Mouse (Mus musculus): ENCODE measurements around the gene Adh7. TPM values are rescaled to one million over a fixed set of nuclear protein-coding genes. Genes with fewer than 3 reads are reported as not detected.

Adh7 gene
- polyA plus RNA-seq, 1 experiment from 2014 or later, result 0.53 TPM

GRCm38 (mm10) chr3:138221116-138221515 is 3.6 kb downstream of the Adh7 start:
- no peak overlapping the region for H3K4me2 ChIP-seq (ENCODE audit: low read length)
- no peaks in the 10 kb centered on the region for H3K36me3 ChIP-seq (ENCODE audit: control insufficient read depth, insufficient read depth)
- 85% methylated on average over 11 of the region's 11 CpGs for WGBS
- no peak overlapping the region for H3K27ac ChIP-seq (ENCODE audit: low read length)
- no peak overlapping the region for H3K9ac ChIP-seq (replicated peaks; ENCODE audit: low read depth, low read length)
- H3K27me3 ChIP-seq (replicated peaks; ENCODE audit: control insufficient read depth, insufficient read depth, low read length), result no peaks in the 10 kb centered on the region
- no peaks in the 10 kb centered on the region for H3K4me1 ChIP-seq (replicated peaks; ENCODE audit: control insufficient read depth, insufficient read depth, low read length)
- no peaks in the 10 kb centered on the region for H3K9me3 ChIP-seq (ENCODE audit: control insufficient read depth, low read length)
- no peak overlapping the region for H3K4me3 ChIP-seq (replicated peaks; ENCODE audit: low read length)
- no peak for ATAC-seq

- Histone ChIP-seq H3K27me3 (replicated peaks; ENCODE audit: control insufficient read depth, insufficient read depth, low read length) (no peaks in the 10 kb centered on the region), H3K4me3 (replicated peaks; ENCODE audit: low read length) (no peak overlapping the region), H3K9ac (replicated peaks; ENCODE audit: low read depth, low read length) (no peak overlapping the region), H3K36me3 (ENCODE audit: control insufficient read depth, insufficient read depth) (no peaks in the 10 kb centered on the region), H3K4me2 (ENCODE audit: low read length) (no peak overlapping the region), H3K9me3 (ENCODE audit: control insufficient read depth, low read length) (no peaks in the 10 kb centered on the region), H3K4me1 (replicated peaks; ENCODE audit: control insufficient read depth, insufficient read depth, low read length) (no peaks in the 10 kb centered on the region), H3K27ac (ENCODE audit: low read length) (no peak overlapping the region)
- WGBS, result 74% methylated on average over 4 of the region's 4 CpGs
- ATAC-seq, result no peak
Measured at GRCm38 (mm10) chr3:138222511-138222910, 5.0 kb downstream of the Adh7 start.

- no peaks in the 10 kb centered on the region for H3K9me3 ChIP-seq (ENCODE audit: control insufficient read depth, low read length)
- no peaks in the 10 kb centered on the region for H3K4me1 ChIP-seq (replicated peaks; ENCODE audit: control insufficient read depth, insufficient read depth, low read length)
- ATAC-seq, result peak; percentile 54; the same call in 1 of the 2 replicates
- 60% methylated on average over 5 of the region's 5 CpGs for WGBS
- H3K4me3 ChIP-seq (replicated peaks; ENCODE audit: low read length), result no peak overlapping the region
- H3K4me2 ChIP-seq (ENCODE audit: low read length), result no peak overlapping the region
- no peaks in the 10 kb centered on the region for H3K36me3 ChIP-seq (ENCODE audit: control insufficient read depth, insufficient read depth)
- H3K27ac ChIP-seq (ENCODE audit: low read length), result no peak overlapping the region
- no peak overlapping the region for H3K9ac ChIP-seq (replicated peaks; ENCODE audit: low read depth, low read length)
- H3K27me3 ChIP-seq (replicated peaks; ENCODE audit: control insufficient read depth, insufficient read depth, low read length), result no peaks in the 10 kb centered on the region
Measured at GRCm38 (mm10) chr3:138222952-138223351, 5.4 kb downstream of the Adh7 start.

GRCm38 (mm10) chr3:138224363-138224954 is 6.9 kb downstream of the Adh7 start:
- Histone ChIP-seq H3K9me3 (ENCODE audit: control insufficient read depth, low read length) (no peaks in the 10 kb centered on the region), H3K4me3 (replicated peaks; ENCODE audit: low read length) (no peak overlapping the region), H3K9ac (replicated peaks; ENCODE audit: low read depth, low read length) (no peak overlapping the region), H3K4me1 (replicated peaks; ENCODE audit: control insufficient read depth, insufficient read depth, low read length) (no peaks in the 10 kb centered on the region), H3K27ac (ENCODE audit: low read length) (no peak overlapping the region), H3K27me3 (replicated peaks; ENCODE audit: control insufficient read depth, insufficient read depth, low read length) (no peaks in the 10 kb centered on the region), H3K36me3 (ENCODE audit: control insufficient read depth, insufficient read depth) (no peaks in the 10 kb centered on the region), H3K4me2 (ENCODE audit: low read length) (no peak overlapping the region)
- no peak for ATAC-seq
- WGBS, result 85% methylated on average over 13 of the region's 13 CpGs

- H3K36me3 ChIP-seq (ENCODE audit: control insufficient read depth, insufficient read depth), result no peaks in the 10 kb centered on the region
- no peak for ATAC-seq
- no peak overlapping the region for H3K27ac ChIP-seq (ENCODE audit: low read length)
- H3K27me3 ChIP-seq (replicated peaks; ENCODE audit: control insufficient read depth, insufficient read depth, low read length), result no peaks in the 10 kb centered on the region
- no peak overlapping the region for H3K4me3 ChIP-seq (replicated peaks; ENCODE audit: low read length)
- no peaks in the 10 kb centered on the region for H3K4me1 ChIP-seq (replicated peaks; ENCODE audit: control insufficient read depth, insufficient read depth, low read length)
- no peaks in the 10 kb centered on the region for H3K9me3 ChIP-seq (ENCODE audit: control insufficient read depth, low read length)
- WGBS, result 74% methylated on average over 6 of the region's 7 CpGs
- H3K4me2 ChIP-seq (ENCODE audit: low read length), result no peak overlapping the region
- no peak overlapping the region for H3K9ac ChIP-seq (replicated peaks; ENCODE audit: low read depth, low read length)
Measured at GRCm38 (mm10) chr3:138225331-138225730, 7.8 kb downstream of the Adh7 start.

DNA sequence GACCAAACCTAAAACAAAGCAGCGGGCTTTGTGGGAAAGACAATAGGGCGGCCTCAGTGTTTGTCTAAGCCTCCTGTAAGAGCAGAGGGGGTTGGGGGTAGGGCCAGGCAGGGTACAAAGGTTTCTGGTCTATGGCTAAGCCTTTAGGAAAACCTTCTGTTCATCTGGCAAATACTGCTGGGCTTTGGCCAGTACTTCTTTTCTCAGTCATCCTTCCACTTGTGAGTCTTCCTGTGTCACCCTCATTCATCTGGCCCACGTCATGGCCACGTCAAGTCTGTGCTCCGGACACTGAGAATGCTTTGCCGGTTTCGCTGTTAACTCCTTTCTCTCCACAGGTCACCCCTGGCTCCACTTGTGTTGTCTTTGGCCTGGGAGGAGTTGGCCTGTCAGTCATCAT is 8.3 kb downstream of the Adh7 start:
- H3K9ac ChIP-seq (replicated peaks; ENCODE audit: low read depth, low read length), result no peak overlapping the region
- no peaks in the 10 kb centered on the region for H3K9me3 ChIP-seq (ENCODE audit: control insufficient read depth, low read length)
- H3K27ac ChIP-seq (ENCODE audit: low read length), result no peak overlapping the region
- no peaks in the 10 kb centered on the region for H3K4me1 ChIP-seq (replicated peaks; ENCODE audit: control insufficient read depth, insufficient read depth, low read length)
- WGBS, result 47% methylated on average over 7 of the region's 7 CpGs
- no peaks in the 10 kb centered on the region for H3K27me3 ChIP-seq (replicated peaks; ENCODE audit: control insufficient read depth, insufficient read depth, low read length)
- H3K4me2 ChIP-seq (ENCODE audit: low read length), result no peak overlapping the region
- H3K4me3 ChIP-seq (replicated peaks; ENCODE audit: low read length), result no peak overlapping the region
- no peaks in the 10 kb centered on the region for H3K36me3 ChIP-seq (ENCODE audit: control insufficient read depth, insufficient read depth)
- no peak for ATAC-seq

GRCm38 (mm10) chr3:138226476-138226875 is 8.9 kb downstream of the Adh7 start:
- Histone ChIP-seq H3K4me1 (replicated peaks; ENCODE audit: control insufficient read depth, insufficient read depth, low read length) (no peaks in the 10 kb centered on the region), H3K36me3 (ENCODE audit: control insufficient read depth, insufficient read depth) (no peaks in the 10 kb centered on the region), H3K9ac (replicated peaks; ENCODE audit: low read depth, low read length) (no peak overlapping the region), H3K4me3 (replicated peaks; ENCODE audit: low read length) (no peak overlapping the region), H3K4me2 (ENCODE audit: low read length) (no peak overlapping the region), H3K9me3 (ENCODE audit: control insufficient read depth, low read length) (no peaks in the 10 kb centered on the region), H3K27ac (ENCODE audit: low read length) (no peak overlapping the region), H3K27me3 (replicated peaks; ENCODE audit: control insufficient read depth, insufficient read depth, low read length) (no peaks in the 10 kb centered on the region)
- WGBS, result 97% methylated on average over 6 of the region's 6 CpGs
- no peak for ATAC-seq

GRCm38 (mm10) chr3:138227082-138227481 is 9.5 kb downstream of the Adh7 start:
- Histone ChIP-seq H3K36me3 (ENCODE audit: control insufficient read depth, insufficient read depth) (no peaks in the 10 kb centered on the region), H3K4me1 (replicated peaks; ENCODE audit: control insufficient read depth, insufficient read depth, low read length) (no peaks in the 10 kb centered on the region), H3K9me3 (ENCODE audit: control insufficient read depth, low read length) (no peaks in the 10 kb centered on the region), H3K4me3 (replicated peaks; ENCODE audit: low read length) (no peak overlapping the region), H3K27ac (ENCODE audit: low read length) (no peak overlapping the region), H3K4me2 (ENCODE audit: low read length) (no peak overlapping the region), H3K9ac (replicated peaks; ENCODE audit: low read depth, low read length) (no peak overlapping the region), H3K27me3 (replicated peaks; ENCODE audit: control insufficient read depth, insufficient read depth, low read length) (no peaks in the 10 kb centered on the region)
- no peak for ATAC-seq
- 91% methylated on average over 2 of the region's 2 CpGs for WGBS

DNA sequence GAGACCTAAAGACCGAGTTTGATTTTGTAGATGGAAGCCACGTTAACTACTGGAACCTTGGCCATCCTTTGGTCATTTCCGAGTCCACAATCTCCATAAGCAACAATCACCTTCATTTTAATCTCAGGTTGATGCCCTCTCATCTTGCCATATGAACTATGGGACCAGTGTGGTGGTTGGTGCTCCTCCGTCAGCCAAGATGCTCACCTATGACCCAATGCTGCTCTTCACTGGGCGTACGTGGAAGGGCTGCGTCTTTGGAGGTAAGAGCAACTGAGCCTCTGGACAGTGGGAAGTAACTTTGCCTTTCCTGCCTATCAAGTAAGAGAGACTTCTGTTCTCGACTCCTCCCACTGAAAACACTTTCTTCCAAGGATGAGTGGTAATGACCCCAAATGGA is 10.2 kb downstream of the Adh7 start:
- Histone ChIP-seq H3K4me2 (ENCODE audit: low read length) (no peak overlapping the region), H3K27me3 (replicated peaks; ENCODE audit: control insufficient read depth, insufficient read depth, low read length) (no peaks in the 10 kb centered on the region), H3K9me3 (ENCODE audit: control insufficient read depth, low read length) (no peaks in the 10 kb centered on the region), H3K9ac (replicated peaks; ENCODE audit: low read depth, low read length) (no peak overlapping the region), H3K4me1 (replicated peaks; ENCODE audit: control insufficient read depth, insufficient read depth, low read length) (no peaks in the 10 kb centered on the region), H3K27ac (ENCODE audit: low read length) (no peak overlapping the region), H3K4me3 (replicated peaks; ENCODE audit: low read length) (no peak overlapping the region), H3K36me3 (ENCODE audit: control insufficient read depth, insufficient read depth) (no peaks in the 10 kb centered on the region)
- WGBS, result 92% methylated on average over 8 of the region's 8 CpGs
- ATAC-seq, result no peak

DNA sequence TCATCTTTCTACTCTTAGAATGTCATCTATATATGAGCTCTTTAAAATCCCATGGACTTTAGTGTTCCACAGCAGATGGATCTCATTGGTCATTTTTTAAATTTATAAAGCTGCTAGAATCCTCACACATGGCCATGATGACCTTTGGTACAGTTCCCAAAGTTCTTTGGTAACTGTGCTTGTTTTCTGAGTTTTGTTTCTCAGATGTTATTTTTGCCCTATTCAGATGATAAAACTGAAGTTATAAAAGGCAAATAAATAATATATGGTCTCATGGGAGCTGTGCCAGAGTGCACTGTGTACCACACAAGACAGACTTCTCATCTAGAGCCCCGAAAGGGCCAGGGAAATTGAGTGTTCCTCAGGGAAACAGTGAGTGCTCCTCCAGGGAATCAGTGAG is 11.9 kb downstream of the Adh7 start:
- H3K4me2 ChIP-seq (ENCODE audit: low read length), result no peak overlapping the region
- no peaks in the 10 kb centered on the region for H3K9me3 ChIP-seq (ENCODE audit: control insufficient read depth, low read length)
- no peak overlapping the region for H3K9ac ChIP-seq (replicated peaks; ENCODE audit: low read depth, low read length)
- no peak for ATAC-seq
- 95% methylated on average over 1 of the region's 1 CpGs for WGBS
- no peaks in the 10 kb centered on the region for H3K36me3 ChIP-seq (ENCODE audit: control insufficient read depth, insufficient read depth)
- H3K4me1 ChIP-seq (replicated peaks; ENCODE audit: control insufficient read depth, insufficient read depth, low read length), result no peaks in the 10 kb centered on the region
- H3K27me3 ChIP-seq (replicated peaks; ENCODE audit: control insufficient read depth, insufficient read depth, low read length), result no peaks in the 10 kb centered on the region
- no peak overlapping the region for H3K27ac ChIP-seq (ENCODE audit: low read length)
- no peak overlapping the region for H3K4me3 ChIP-seq (replicated peaks; ENCODE audit: low read length)

Data from forebrain, embryonic 16.5 days (tissue).